Comparison of ENCODE assay signal across 17 mouse cellular contexts in the genomic region with DNA sequence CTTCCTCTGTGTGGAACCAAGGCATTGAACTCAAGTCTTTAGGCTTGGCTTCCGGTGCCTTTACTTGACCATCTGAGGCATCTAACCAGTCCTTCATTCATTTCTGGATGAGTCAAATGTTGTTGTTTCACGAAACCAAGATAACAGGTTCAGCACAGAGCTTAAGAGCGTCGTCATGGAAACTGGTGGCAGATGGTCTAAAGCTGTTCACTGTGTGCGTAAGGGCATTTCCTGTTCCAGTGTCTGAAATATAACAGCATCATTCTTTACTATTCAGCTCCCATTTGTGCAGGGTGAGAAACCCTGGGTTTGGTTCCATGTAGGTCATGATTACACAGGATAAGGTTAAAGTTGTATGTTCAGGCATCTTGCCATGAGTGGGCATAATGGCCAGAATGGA.
DNase-seq lines count a peak whose midpoint lies in the region; ATAC-seq lines count a peak whose summit lies in the region.
"Had no signal": no experiment of that assay in that cellular context is flagged by ENCODE, and none has a peak within 500 bp of the region (broad histone marks: within the 10 kb centered on the region; RNA-seq: fewer than 3 reads in every experiment).

No protein-coding gene starts in this region.

- H3K4me2 ChIP-seq in midbrain, embryonic 11.5 days = no peak overlapping the region
- H3K4me2 ChIP-seq in midbrain, embryonic 15.5 days = no peak overlapping the region
- H3K4me2 ChIP-seq: intestine, embryonic 15.5 days; liver, embryonic 13.5 days had no signal

- no peaks in the 10 kb centered on the region for H3K9me3 ChIP-seq in midbrain, embryonic 11.5 days (ENCODE audit: control insufficient read depth, low read length)
- H3K9me3 ChIP-seq in midbrain, embryonic 15.5 days = no peaks in the 10 kb centered on the region
- H3K9me3 ChIP-seq: intestine, embryonic 15.5 days; liver, embryonic 13.5 days had no signal

- no peak overlapping the region for H3K27ac ChIP-seq in midbrain, embryonic 11.5 days (ENCODE audit: low read depth, low read length)
- no peak overlapping the region for H3K27ac ChIP-seq in midbrain, embryonic 15.5 days
- H3K27ac ChIP-seq: intestine, embryonic 15.5 days; liver, embryonic 13.5 days; macrophage had no signal

- peak; percentile 76 for ATAC-seq in frontal cortex, adult (ENCODE audit: low TSS enrichment)
- ATAC-seq in midbrain, embryonic 11.5 days (ENCODE audit: low FRiP score) = no peak
- ATAC-seq in midbrain, embryonic 15.5 days (replicated peaks) = no peak; the same call in 1 of the 2 replicates
- ATAC-seq: intestine, embryonic 15.5 days had no signal

- no peak overlapping the region for H3K9ac ChIP-seq in midbrain, embryonic 11.5 days (ENCODE audit: low read length)
- no peak overlapping the region for H3K9ac ChIP-seq in midbrain, embryonic 15.5 days
- H3K9ac ChIP-seq: intestine, embryonic 15.5 days; liver, embryonic 13.5 days had no signal

- no peak for DNase-seq in frontal cortex, postnatal 36 days (ENCODE audit: low spot score in 2 of 2)
- DNase-seq in midbrain, embryonic 11.5 days (ENCODE audit: low spot score, missing footprints) = peak; percentile 64
- DNase-seq in R1 (ENCODE audit: low read depth, low spot score) = peak; percentile 39
- DNase-seq in layer of hippocampus, adult 9-11 months = peak; percentile 76
- no peak for DNase-seq in lung, postnatal 25 days (ENCODE audit: low spot score)
- no peak for DNase-seq in lung, postnatal 4 days
- DNase-seq: cerebellum, adult 9-11 months; heart, adult 11 months; heart, postnatal 10 days; kidney, postnatal 14 days; left cerebral cortex, postnatal 4 days; liver, embryonic 13.5 days; thymus, postnatal 14 days had no signal

- H3K4me1 ChIP-seq in midbrain, embryonic 11.5 days (ENCODE audit: control insufficient read depth, insufficient read depth, low read length) = no peaks in the 10 kb centered on the region
- no peaks in the 10 kb centered on the region for H3K4me1 ChIP-seq in midbrain, embryonic 15.5 days
- H3K4me1 ChIP-seq: intestine, embryonic 15.5 days; liver, embryonic 13.5 days had no signal

- H3K27me3 ChIP-seq in midbrain, embryonic 11.5 days (ENCODE audit: control insufficient read depth, insufficient read depth, low read length) = no peaks in the 10 kb centered on the region
- H3K27me3 ChIP-seq in midbrain, embryonic 15.5 days (replicated peaks) = no peaks in the 10 kb centered on the region
- H3K27me3 ChIP-seq: intestine, embryonic 15.5 days; liver, embryonic 13.5 days had no signal

- H3K4me3 ChIP-seq in midbrain, embryonic 11.5 days (ENCODE audit: low read depth, low read length) = no peak overlapping the region
- H3K4me3 ChIP-seq in midbrain, embryonic 15.5 days = no peak overlapping the region
- H3K4me3 ChIP-seq: intestine, embryonic 15.5 days; liver, embryonic 13.5 days had no signal

- no peaks in the 10 kb centered on the region for H3K36me3 ChIP-seq in midbrain, embryonic 11.5 days (ENCODE audit: control insufficient read depth, insufficient read depth, low read length)
- no peaks in the 10 kb centered on the region for H3K36me3 ChIP-seq in midbrain, embryonic 15.5 days (replicated peaks)
- H3K36me3 ChIP-seq: intestine, embryonic 15.5 days; liver, embryonic 13.5 days had no signal

- 78% methylated on average over 5 of the region's 5 CpGs for WGBS in midbrain, embryonic 11.5 days
- 61% methylated on average over 5 of the region's 5 CpGs for WGBS in midbrain, embryonic 15.5 days

Comparison
In these comparisons a context has a peak if more than half of its experiments do, and no peak if none do; other contexts are left out.
1. DNase-seq: peak in midbrain, embryonic 11.5 days (single experiment), R1 (single experiment) and layer of hippocampus, adult 9-11 months (single experiment); none in frontal cortex, postnatal 36 days (0 of 2), lung, postnatal 25 days (single experiment) and lung, postnatal 4 days (0 of 2).